Mouse (Mus musculus) fibroblast of lung, adult 2 months (primary cell): Measurements from ENCODE around the gene Cfap157.

Experiments used
- DNase-seq: peaks from one replicate; pipeline ENCODE4 v3.0.0-alpha.2; 2011; ENCODE audit warnings: low read depth

The Cfap157 gene

GRCm38 (mm10) chr2:32784048-32784681 is at the start of gene Cfap157:
Gene Cfap157 (minus strand): TSS chr2:32784428.
- DNase-seq, result no peak

- DNase-seq, result no peak
These were observed 44.9 kb upstream of the Cfap157 start for GRCm38 (mm10) chr2:32828979-32829676.

GRCm38 (mm10) chr2:32825796-32826195 is 41.6 kb upstream of the Cfap157 start:
- no peak for DNase-seq

GRCm38 (mm10) chr2:32824778-32825177 is 40.5 kb upstream of the Cfap157 start:
- DNase-seq, result no peak

GRCm38 (mm10) chr2:32824181-32824580 is 40.0 kb upstream of the Cfap157 start:
- no peak for DNase-seq

- DNase-seq, result no peak
These were observed 39.4 kb upstream of the Cfap157 start for GRCm38 (mm10) chr2:32823579-32824154.

- DNase-seq, result no peak
These were observed 38.9 kb upstream of the Cfap157 start for GRCm38 (mm10) chr2:32823153-32823552.

GRCm38 (mm10) chr2:32822643-32823042 is 38.4 kb upstream of the Cfap157 start:
- DNase-seq, result no peak

- no peak for DNase-seq
These were observed 37.0 kb upstream of the Cfap157 start for GRCm38 (mm10) chr2:32821041-32821802.

- no peak for DNase-seq
These were observed 34.0 kb upstream of the Cfap157 start for GRCm38 (mm10) chr2:32818208-32818607.

- DNase-seq, result no peak
These were observed 33.4 kb upstream of the Cfap157 start for GRCm38 (mm10) chr2:32817589-32817988.

GRCm38 (mm10) chr2:32816946-32817581 is 32.8 kb upstream of the Cfap157 start:
- DNase-seq, result no peak

GRCm38 (mm10) chr2:32816497-32816896 is 32.3 kb upstream of the Cfap157 start:
- DNase-seq, result no peak

- DNase-seq, result no peak
These were observed 27.7 kb upstream of the Cfap157 start for GRCm38 (mm10) chr2:32811959-32812358.

- DNase-seq, result no peak
These were observed 24.8 kb upstream of the Cfap157 start for GRCm38 (mm10) chr2:32808816-32809566.

GRCm38 (mm10) chr2:32798251-32798962 is 14.2 kb upstream of the Cfap157 start:
- DNase-seq, result no peak

- no peak for DNase-seq
These were observed 11.7 kb upstream of the Cfap157 start for GRCm38 (mm10) chr2:32795748-32796418.

GRCm38 (mm10) chr2:32791297-32791696 is 7.1 kb upstream of the Cfap157 start:
- DNase-seq, result peak; percentile 31

- DNase-seq, result no peak
These were observed 4.4 kb upstream of the Cfap157 start for GRCm38 (mm10) chr2:32788581-32788980.

- DNase-seq, result no peak
These were observed 2.9 kb upstream of the Cfap157 start for GRCm38 (mm10) chr2:32787176-32787575.
